Mouse (Mus musculus): ENCODE measurements at regions not wholly inside any gene's neighbourhood (a gene's known extent, or its start where the extent isn't known, plus 50 kb on each side); places are given as distances from the start of the nearest gene placed in this dataset.

DNA sequence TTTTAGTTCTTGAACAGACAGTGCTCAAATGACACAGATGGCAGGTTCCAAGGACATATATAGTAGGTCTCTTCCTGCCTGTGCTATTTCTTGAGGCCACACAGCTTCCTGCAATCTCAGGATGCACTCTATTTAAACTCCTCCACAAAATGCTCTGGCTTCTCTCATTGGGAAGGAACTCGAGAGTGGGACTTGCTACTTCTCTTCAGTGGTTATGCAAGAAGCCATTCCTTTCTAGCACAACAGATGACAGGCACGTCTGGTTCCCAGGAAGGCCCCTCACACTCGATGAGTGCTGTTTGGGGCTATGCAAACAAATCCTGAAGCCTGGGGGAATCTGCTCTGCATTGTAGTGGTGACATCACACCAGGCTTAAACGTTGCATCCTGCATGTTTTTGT, 425.6 kb upstream of the Kazn start:
- TF ChIP-seq POLR2A (IDR thresholded peaks at IDR 0.05; ENCODE audit: low read depth, low read length) (no peak), CTCF (IDR thresholded peaks at IDR 0.05; ENCODE audit: extremely low read depth, insufficient read depth, insufficient read length, insufficient replicate concordance) (no peak)
